Mouse (Mus musculus) forebrain, embryonic 11.5 days (tissue): ENCODE data around the gene Fbn1. TPM values are rescaled to one million over a fixed set of nuclear protein-coding genes. Genes with fewer than 3 reads are reported as not detected.

ENCODE experiments used
- ATAC-seq: fragments of 200-750 bp; cut with Nextera tagmentation; replicated peaks from 2 replicates; pipeline ENCODE4 v1.8.0; 2017; ENCODE audit warnings: moderate TSS enrichment; ENCODE audit not compliant: low FRiP score
- DNase-seq: peaks from one replicate; pipeline ENCODE4 v3.0.0-alpha.2; 2017; ENCODE audit warnings: low spot score
- H3K27ac ChIP-seq: fragments of 300-500 bp; sonication (generic); 2 replicates; pipeline ENCODE4 v1.5.1; 2014; ENCODE audit warnings: low read depth, low read length
- H3K27me3 ChIP-seq: fragments of 300-500 bp; sonication (generic); 2 replicates; pipeline ENCODE4 v1.6.1; 2014; ENCODE audit warnings: mild to moderate bottlenecking, low read length, mixed read lengths; ENCODE audit not compliant: control insufficient read depth, insufficient read depth
- H3K36me3 ChIP-seq: fragments of 300-500 bp; sonication (generic); 2 replicates; pipeline ENCODE4 v1.6.1; 2014; ENCODE audit warnings: mild to moderate bottlenecking, low read length, moderate library complexity, mixed read lengths; ENCODE audit not compliant: control insufficient read depth, insufficient read depth
- H3K4me1 ChIP-seq: fragments of 300-500 bp; sonication (generic); replicated peaks from 2 replicates; pipeline ENCODE4 v1.6.1; 2014; ENCODE audit warnings: low read length, mixed read lengths; ENCODE audit not compliant: control insufficient read depth, insufficient read depth
- H3K4me2 ChIP-seq: fragments of 300-500 bp; sonication (generic); 2 replicates; pipeline ENCODE4 v1.6.1; 2014; ENCODE audit warnings: low read depth, mild to moderate bottlenecking, low read length, moderate library complexity, mixed read lengths; ENCODE audit not compliant: severe bottlenecking
- H3K4me3 ChIP-seq: fragments of 300-500 bp; sonication (generic); 2 replicates; pipeline ENCODE4 v1.5.1; 2014; ENCODE audit warnings: low read depth, low read length
- H3K9ac ChIP-seq: fragments of 300-500 bp; sonication (generic); 2 replicates; pipeline ENCODE4 v1.6.1; 2014; ENCODE audit warnings: low read length
- H3K9me3 ChIP-seq: fragments of 300-500 bp; sonication (generic); 2 replicates; pipeline ENCODE4 v1.6.1; 2016; ENCODE audit warnings: low read length, mixed read lengths; ENCODE audit not compliant: control insufficient read depth
- WGBS: fragments of 180-500 bp; shearing (Covaris S2); extraction: QIAGEN DNeasy Blood & Tissue Kit; methylation state at CpG from one replicate; pipeline ENCODE4 v1.1.7; 2014; 5-methylcytosine and 5-hydroxymethylcytosine counted together
- polyA plus RNA-seq: library from polyadenylated mRNA; unstranded; fragments of >200 nt; fragmentation: Nextera tagmentation; extraction: Ambion mirVana; gene quantifications from 2 replicates; pipeline ENCODE4 v1.2.1, GENCODE M21; 2014

The Fbn1 gene
- polyA plus RNA-seq, 1 experiment from 2014 or later: 8.8 TPM

- H3K4me3 ChIP-seq: no peak overlapping the region
- H3K27ac ChIP-seq: no peak overlapping the region
- no peak for DNase-seq
- no peaks in the 10 kb centered on the region for H3K9me3 ChIP-seq
- no peaks in the 10 kb centered on the region for H3K4me1 ChIP-seq
- ATAC-seq: no peak
- no peak overlapping the region for H3K4me2 ChIP-seq
- no peaks in the 10 kb centered on the region for H3K27me3 ChIP-seq
- H3K36me3 ChIP-seq: no peaks in the 10 kb centered on the region; the same call in 1 of the 2 replicates
- H3K9ac ChIP-seq: no peak overlapping the region
- WGBS: 90% methylated on average over 4 of the region's 4 CpGs
Observed at GRCm38 (mm10) chr2:125368616-125369015, 139.2 kb downstream of the Fbn1 start.

- 96% methylated on average over 4 of the region's 4 CpGs for WGBS
- Histone ChIP-seq H3K4me2 (no peak overlapping the region), H3K27ac (no peak overlapping the region), H3K9me3 (no peaks in the 10 kb centered on the region), H3K4me3 (no peak overlapping the region), H3K27me3 (no peaks in the 10 kb centered on the region), H3K9ac (no peak overlapping the region), H3K4me1 (no peaks in the 10 kb centered on the region), H3K36me3 (peaks cover 3% of the 10 kb centered on the region)
- no peak for ATAC-seq
- no peak for DNase-seq
Observed at GRCm38 (mm10) chr2:125361661-125362060, 146.1 kb downstream of the Fbn1 start.

GRCm38 (mm10) chr2:125356486-125356885 is 151.3 kb downstream of the Fbn1 start:
- WGBS: 86% methylated on average over 3 of the region's 3 CpGs
- no peak overlapping the region for H3K4me3 ChIP-seq
- no peaks in the 10 kb centered on the region for H3K4me1 ChIP-seq
- H3K9me3 ChIP-seq: no peaks in the 10 kb centered on the region
- no peak for DNase-seq
- H3K27me3 ChIP-seq: no peaks in the 10 kb centered on the region
- no peak for ATAC-seq
- no peak overlapping the region for H3K4me2 ChIP-seq
- no peak overlapping the region for H3K27ac ChIP-seq
- H3K9ac ChIP-seq: no peak overlapping the region
- no peaks in the 10 kb centered on the region for H3K36me3 ChIP-seq

- Histone ChIP-seq H3K4me2 (no peak overlapping the region), H3K4me1 (no peaks in the 10 kb centered on the region), H3K9ac (no peak overlapping the region), H3K9me3 (no peaks in the 10 kb centered on the region), H3K36me3 (no peaks in the 10 kb centered on the region), H3K4me3 (no peak overlapping the region), H3K27me3 (no peaks in the 10 kb centered on the region), H3K27ac (no peak overlapping the region)
- DNase-seq: no peak
- no peak for ATAC-seq
- WGBS: 91% methylated on average over 5 of the region's 5 CpGs
Observed at GRCm38 (mm10) chr2:125356068-125356467, 151.7 kb downstream of the Fbn1 start.

- H3K27me3 ChIP-seq: no peaks in the 10 kb centered on the region
- no peaks in the 10 kb centered on the region for H3K9me3 ChIP-seq
- 82% methylated on average over 11 of the region's 11 CpGs for WGBS
- H3K4me3 ChIP-seq: no peak overlapping the region
- ATAC-seq: no peak
- H3K27ac ChIP-seq: no peak overlapping the region
- H3K36me3 ChIP-seq: no peaks in the 10 kb centered on the region
- no peak for DNase-seq
- H3K4me2 ChIP-seq: no peak overlapping the region
- H3K9ac ChIP-seq: no peak overlapping the region
- no peaks in the 10 kb centered on the region for H3K4me1 ChIP-seq
Observed at GRCm38 (mm10) chr2:125355216-125355971, 152.4 kb downstream of the Fbn1 start.

- Histone ChIP-seq H3K27me3 (no peaks in the 10 kb centered on the region), H3K4me1 (no peaks in the 10 kb centered on the region), H3K4me3 (no peak overlapping the region), H3K4me2 (no peak overlapping the region), H3K9ac (no peak overlapping the region), H3K9me3 (no peaks in the 10 kb centered on the region), H3K36me3 (no peaks in the 10 kb centered on the region), H3K27ac (no peak overlapping the region)
- no peak for DNase-seq
- ATAC-seq: no peak
- WGBS: 86% methylated on average over 11 of the region's 11 CpGs
Observed at GRCm38 (mm10) chr2:125354587-125354986, 153.2 kb downstream of the Fbn1 start.

GRCm38 (mm10) chr2:125349144-125349543 is 158.6 kb downstream of the Fbn1 start:
- H3K4me3 ChIP-seq: no peak overlapping the region
- ATAC-seq (no peak), DNase-seq (no peak)
- no peaks in the 10 kb centered on the region for H3K4me1 ChIP-seq
- no peak overlapping the region for H3K27ac ChIP-seq
- no peaks in the 10 kb centered on the region for H3K36me3 ChIP-seq
- no peak overlapping the region for H3K9ac ChIP-seq
- 92% methylated on average over 5 of the region's 5 CpGs for WGBS
- no peaks in the 10 kb centered on the region for H3K27me3 ChIP-seq
- H3K9me3 ChIP-seq: no peaks in the 10 kb centered on the region
- no peak overlapping the region for H3K4me2 ChIP-seq

- Histone ChIP-seq H3K36me3 (no peaks in the 10 kb centered on the region; the same call in 1 of the 2 replicates), H3K4me3 (no peak overlapping the region)
- 92% methylated on average over 21 of the region's 21 CpGs for WGBS
Observed at GRCm38 (mm10) chr2:125342181-125342950, 165.4 kb downstream of the Fbn1 start.

More at GRCm38 (mm10) chr2:125342181-125342950, 165.4 kb downstream of the Fbn1 start:
- DNase-seq (no peak), ATAC-seq (no peak)
- H3K4me1 ChIP-seq: no peaks in the 10 kb centered on the region
- H3K27ac ChIP-seq: no peak overlapping the region
- no peak overlapping the region for H3K9ac ChIP-seq
- no peaks in the 10 kb centered on the region for H3K27me3 ChIP-seq
- H3K4me2 ChIP-seq: no peak overlapping the region
- H3K9me3 ChIP-seq: no peaks in the 10 kb centered on the region
